Mouse (Mus musculus): ENCODE measurements around the gene Cdh4.

Cdh4 gene

GRCm38 (mm10) chr2:179663652-179664051 lies 221.4 kb downstream of the Cdh4 start:
- CTCF ChIA-PET: interaction anchor here in 2 of 4 experiments (0.8 to 0.9 kb wide), 2 partner anchors 13 to 66 kb away, joined by 4 to 5 read pairs; no protein-coding TSS in a partner anchor

GRCm38 (mm10) chr2:179664171-179664608 lies 222.0 kb downstream of the Cdh4 start:
- CTCF ChIA-PET: interaction anchor here in 2 of 4 experiments (0.8 to 0.9 kb wide), 2 partner anchors 13 to 66 kb away, joined by 4 to 5 read pairs; no protein-coding TSS in a partner anchor

More at GRCm38 (mm10) chr2:179663652-179664051, 221.4 kb downstream of the Cdh4 start:
- POLR2A ChIA-PET: interaction anchor here in 1 of 4 experiments (0.9 kb wide), 1 partner anchor 249 kb away, joined by 3 read pairs; no protein-coding TSS in a partner anchor

GRCm38 (mm10) chr2:179670689-179671088 lies 228.5 kb downstream of the Cdh4 start:
- ChIA-PET CTCF (interaction anchor here in 3 of 4 experiments (0.6 to 1.4 kb wide), 3 partner anchors 11 to 95 kb away, joined by 3 to 7 read pairs (median 6); no protein-coding TSS in a partner anchor), POLR2A (interaction anchor here in 2 of 4 experiments (0.6 to 0.7 kb wide), 2 partner anchors 94 to 406 kb away, joined by 3 to 5 read pairs; no protein-coding TSS in a partner anchor)

More at GRCm38 (mm10) chr2:179664171-179664608, 222.0 kb downstream of the Cdh4 start:
- POLR2A ChIA-PET: no interaction called here

- ChIA-PET CTCF (interaction anchor here in 2 of 4 experiments (0.6 to 2.2 kb wide), 3 partner anchors 35 to 184 kb away, joined by 3 to 5 read pairs (median 3); no protein-coding TSS in a partner anchor), POLR2A (no interaction called here)
Observed at GRCm38 (mm10) chr2:179679866-179680265, 237.6 kb downstream of the Cdh4 start.

- POLR2A ChIA-PET: interaction anchor here in 1 of 4 experiments (0.6 to 0.9 kb wide), 2 partner anchors 8 to 14 kb away, joined by 3 to 4 read pairs; no protein-coding TSS in a partner anchor
Observed at GRCm38 (mm10) chr2:179681386-179681785, 239.2 kb downstream of the Cdh4 start.

GRCm38 (mm10) chr2:179687243-179687681 lies 245.0 kb downstream of the Cdh4 start:
- CTCF ChIA-PET: interaction anchor here in 1 of 4 experiments (0.7 kb wide), 2 partner anchors 15 to 374 kb away, joined by 3 to 8 read pairs; no protein-coding TSS in a partner anchor

More at GRCm38 (mm10) chr2:179681386-179681785, 239.2 kb downstream of the Cdh4 start:
- CTCF ChIA-PET: interaction anchor here (0.6 to 2.2 kb wide), 40 partner anchors 10 to 989 kb away, joined by 3 to 12 read pairs (median 3); no protein-coding TSS in a partner anchor

GRCm38 (mm10) chr2:179688976-179689375 lies 246.7 kb downstream of the Cdh4 start:
- CTCF ChIA-PET: no interaction called here
- POLR2A ChIA-PET: no interaction called here

More at GRCm38 (mm10) chr2:179687243-179687681, 245.0 kb downstream of the Cdh4 start:
- POLR2A ChIA-PET: no interaction called here

GRCm38 (mm10) chr2:179689761-179690160 lies 247.5 kb downstream of the Cdh4 start:
- POLR2A ChIA-PET: interaction anchor here in 1 of 4 experiments (1.1 kb wide), 1 partner anchor 9 kb away, joined by 4 read pairs; no protein-coding TSS in a partner anchor

GRCm38 (mm10) chr2:179690571-179690970 lies 248.3 kb downstream of the Cdh4 start:
- ChIA-PET POLR2A (no interaction called here), CTCF (interaction anchor here in 3 of 4 experiments (0.5 to 1.3 kb wide), 4 partner anchors 9 to 1354 kb away, joined by 3 to 7 read pairs (median 4); no protein-coding TSS in a partner anchor)

More at GRCm38 (mm10) chr2:179689761-179690160, 247.5 kb downstream of the Cdh4 start:
- CTCF ChIA-PET: no interaction called here

- CTCF ChIA-PET: interaction anchor here in 2 of 4 experiments (0.6 to 0.7 kb wide), 2 partner anchors 14 to 79 kb away, joined by 3 to 6 read pairs; no protein-coding TSS in a partner anchor
- POLR2A ChIA-PET: no interaction called here
Observed at GRCm38 (mm10) chr2:179694936-179695335, 252.7 kb downstream of the Cdh4 start.

- CTCF ChIA-PET: interaction anchor here in 1 of 4 experiments (1.3 kb wide), 1 partner anchor 16 kb away, joined by 5 read pairs; no protein-coding TSS in a partner anchor
- POLR2A ChIA-PET: interaction anchor here in 1 of 4 experiments (0.7 kb wide), 1 partner anchor 274 kb away, joined by 3 read pairs; no protein-coding TSS in a partner anchor
Observed at GRCm38 (mm10) chr2:179697601-179698000, 255.4 kb downstream of the Cdh4 start.

- ChIA-PET CTCF (interaction anchor here in 1 of 4 experiments (1.3 kb wide), 1 partner anchor 17 kb away, joined by 5 read pairs; no protein-coding TSS in a partner anchor), POLR2A (interaction anchor here in 1 of 4 experiments (0.7 kb wide), 1 partner anchor 274 kb away, joined by 3 read pairs; no protein-coding TSS in a partner anchor)
Observed at GRCm38 (mm10) chr2:179698196-179698985, 256.2 kb downstream of the Cdh4 start.

- ChIA-PET CTCF (interaction anchor here in 1 of 4 experiments (0.8 kb wide), 1 partner anchor 24 kb away, joined by 3 read pairs; no protein-coding TSS in a partner anchor), POLR2A (no interaction called here)
Observed at GRCm38 (mm10) chr2:179705043-179705442, 262.8 kb downstream of the Cdh4 start.

- ChIA-PET CTCF (no interaction called here), POLR2A (no interaction called here)
Observed at GRCm38 (mm10) chr2:179705461-179705860, 263.2 kb downstream of the Cdh4 start.

- CTCF ChIA-PET: no interaction called here
- POLR2A ChIA-PET: no interaction called here
Observed at GRCm38 (mm10) chr2:179706616-179707015, 264.4 kb downstream of the Cdh4 start.

GRCm38 (mm10) chr2:179709111-179709510 lies 266.9 kb downstream of the Cdh4 start:
- ChIA-PET CTCF (interaction anchor here in 2 of 4 experiments (0.6 to 1.0 kb wide), 3 partner anchors 14 to 565 kb away, joined by 3 to 4 read pairs (median 3); no protein-coding TSS in a partner anchor), POLR2A (no interaction called here)

GRCm38 (mm10) chr2:179712690-179713089 lies 270.5 kb downstream of the Cdh4 start:
- ChIA-PET POLR2A (no interaction called here), CTCF (interaction anchor here in 1 of 4 experiments (0.9 kb wide), 1 partner anchor 12 kb away, joined by 3 read pairs; no protein-coding TSS in a partner anchor)

GRCm38 (mm10) chr2:179713326-179713725 lies 271.1 kb downstream of the Cdh4 start:
- CTCF ChIA-PET: interaction anchor here in 1 of 4 experiments (0.9 kb wide), 1 partner anchor 11 kb away, joined by 3 read pairs; no protein-coding TSS in a partner anchor
- POLR2A ChIA-PET: no interaction called here

GRCm38 (mm10) chr2:179714145-179714544 lies 271.9 kb downstream of the Cdh4 start:
- CTCF ChIA-PET: no interaction called here
- POLR2A ChIA-PET: no interaction called here
